Mouse (Mus musculus) embryonic facial prominence, embryonic 12.5 days (tissue): ENCODE data around the gene Map6. TPM values are rescaled to one million over a fixed set of nuclear protein-coding genes. Genes with fewer than 3 reads are reported as not detected.

Experiments
- ATAC-seq: fragments of 200-750 bp; cut with Nextera tagmentation; 2 replicates; pipeline ENCODE4 v1.8.0; 2017; ENCODE audit not compliant: insufficient number of reproducible peaks, insufficient read depth, low FRiP score, low TSS enrichment
- H3K27ac ChIP-seq: fragments of 300-500 bp; sonication (generic); 2 replicates; pipeline ENCODE4 v1.5.1; 2016; ENCODE audit warnings: mild to moderate bottlenecking
- H3K27me3 ChIP-seq: fragments of 300-500 bp; sonication (generic); 2 replicates; pipeline ENCODE4 v1.6.1; 2016; ENCODE audit warnings: mild to moderate bottlenecking, moderate library complexity
- H3K36me3 ChIP-seq: fragments of 300-500 bp; sonication (generic); 2 replicates; pipeline ENCODE4 v1.6.1; 2016; ENCODE audit warnings: mild to moderate bottlenecking
- H3K4me1 ChIP-seq: fragments of 300-500 bp; sonication (generic); 2 replicates; pipeline ENCODE4 v1.6.1; 2016
- H3K4me2 ChIP-seq: fragments of 300-500 bp; sonication (generic); replicated peaks from 2 replicates; pipeline ENCODE4 v1.6.1; 2016; ENCODE audit warnings: mild to moderate bottlenecking, moderate library complexity
- H3K4me3 ChIP-seq: fragments of 300-500 bp; sonication (generic); 2 replicates; pipeline ENCODE4 v1.5.1; 2016; ENCODE audit warnings: mild to moderate bottlenecking
- H3K9ac ChIP-seq: fragments of 300-500 bp; sonication (generic); 2 replicates; pipeline ENCODE4 v1.6.1; 2016; ENCODE audit warnings: mild to moderate bottlenecking, moderate library complexity
- H3K9me3 ChIP-seq: fragments of 300-500 bp; sonication (generic); 2 replicates; pipeline ENCODE4 v1.6.1; 2016; ENCODE audit warnings: mild to moderate bottlenecking, moderate library complexity
- WGBS: fragments of 180-500 bp; shearing (Covaris S2); methylation state at CpG from one replicate; pipeline ENCODE4 v1.1.7; 2016; 5-methylcytosine and 5-hydroxymethylcytosine counted together
- polyA plus RNA-seq: library from polyadenylated mRNA; unstranded; fragments of >200 nt; fragmentation: Nextera tagmentation; extraction: Ambion mirVana; gene quantifications from 2 replicates; pipeline ENCODE4 v1.2.1, GENCODE M21; 2016

The Map6 gene
- 12.6 and 13.0 TPM in 2 replicates for polyA plus RNA-seq

DNA sequence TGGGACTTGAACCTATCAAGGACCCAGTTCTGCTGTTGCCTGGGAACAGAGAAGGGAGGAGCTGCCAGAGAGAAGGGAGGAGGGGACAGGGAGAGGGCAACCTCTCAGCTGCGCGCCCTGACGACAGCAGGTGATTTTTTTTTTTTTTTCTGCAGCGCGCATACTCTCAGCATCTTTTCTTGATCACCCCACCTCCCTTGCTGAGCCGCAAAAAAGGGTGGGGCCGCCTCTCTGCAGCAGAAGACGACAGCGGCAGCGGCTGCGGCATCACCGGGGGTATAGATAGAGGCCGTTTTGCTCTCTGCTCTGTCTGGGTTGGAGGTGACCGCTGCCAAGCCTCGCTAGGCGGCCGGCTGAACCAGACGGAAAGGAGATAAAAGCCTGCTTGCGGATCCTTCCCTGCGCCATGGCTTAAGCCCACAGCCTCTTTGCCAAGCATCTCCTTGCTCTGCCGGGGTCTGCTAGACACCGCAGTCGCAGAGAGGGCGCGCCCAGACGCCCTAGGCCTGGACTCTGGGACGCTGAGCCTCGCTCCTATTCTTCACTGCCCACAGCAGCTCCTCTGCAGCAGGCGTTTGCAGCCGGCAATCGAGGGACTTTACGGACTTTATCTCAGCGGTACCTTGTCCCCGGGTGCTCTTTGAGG, at the start of gene Map6:
Gene Map6, plus strand, starts transcription at position 197 of the 646 bp plus-strand sequence.
- Histone ChIP-seq H3K4me3 (peak within 1 kb of the TSS; percentile 53), H3K36me3 (no peaks in the 10 kb centered on the region), H3K4me1 (peaks cover 22% of the 10 kb centered on the region), H3K27me3 (peaks cover 67% of the 10 kb centered on the region), H3K9me3 (no peaks in the 10 kb centered on the region), H3K27ac (peak within 1 kb of the TSS; percentile 67), H3K4me2 (peak within 1 kb of the TSS; percentile 82), H3K9ac (peak within 1 kb of the TSS; percentile 41)
- 1% methylated on average over 34 of the region's 34 CpGs for WGBS
- 0 out of 2 replicates have a peak, but pooled peaks have one; percentile 8 for ATAC-seq

DNA sequence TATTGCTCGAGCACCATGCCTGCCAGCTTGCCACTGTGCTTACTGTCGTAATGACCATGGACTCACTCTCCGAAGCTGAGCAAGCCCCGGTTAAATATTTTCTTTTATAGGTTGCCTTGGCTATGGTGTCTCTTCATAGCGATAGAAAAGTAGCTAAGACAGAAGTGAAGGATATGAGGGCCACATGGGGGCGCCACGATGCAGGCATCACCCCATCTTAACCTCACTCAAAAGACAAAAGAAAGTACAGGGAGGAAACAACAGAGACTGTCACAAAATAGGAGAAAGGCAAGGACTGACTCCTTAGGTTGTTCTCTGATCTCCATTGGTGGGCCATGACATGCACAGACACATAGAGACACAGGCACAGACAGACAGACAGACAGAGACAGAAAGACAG, 43.0 kb upstream of the Map6 start:
- no peak overlapping the region for H3K27ac ChIP-seq
- H3K36me3 ChIP-seq: no peaks in the 10 kb centered on the region
- H3K9me3 ChIP-seq: no peaks in the 10 kb centered on the region
- no peak overlapping the region for H3K4me2 ChIP-seq
- WGBS: 67% methylated on average over 7 of the region's 7 CpGs
- H3K4me1 ChIP-seq: no peaks in the 10 kb centered on the region
- no peak overlapping the region for H3K9ac ChIP-seq
- ATAC-seq: no peak
- no peaks in the 10 kb centered on the region for H3K27me3 ChIP-seq
- H3K4me3 ChIP-seq: no peak overlapping the region

DNA sequence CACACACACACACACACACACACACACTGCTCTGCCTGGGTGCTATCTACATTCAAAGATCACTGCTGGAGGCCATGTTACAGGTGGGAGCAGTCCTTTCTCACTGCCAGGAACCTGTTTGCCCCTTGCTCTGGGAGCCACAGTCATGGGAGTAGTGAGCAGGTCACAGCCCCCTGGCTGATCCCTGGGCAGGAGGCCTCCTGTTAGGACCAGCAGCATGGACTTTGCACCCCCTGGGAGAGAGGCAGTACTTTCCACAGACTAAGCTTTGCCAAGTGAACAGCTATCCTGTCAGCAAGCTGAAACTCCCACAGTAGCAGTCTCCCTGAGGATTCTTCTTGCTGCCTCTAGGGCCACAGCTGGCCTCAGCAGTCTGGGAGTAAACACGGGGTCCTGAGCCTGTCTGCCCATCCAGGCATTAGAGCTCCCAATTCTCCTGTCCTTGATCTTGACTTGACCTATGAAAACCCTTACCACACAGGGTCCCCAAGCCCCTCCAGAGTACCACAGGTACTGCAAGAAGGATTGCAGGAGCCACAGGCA, 42.5 kb upstream of the Map6 start:
- 63% methylated on average over 1 of the region's 1 CpGs for WGBS
- Histone ChIP-seq H3K4me3 (no peak overlapping the region), H3K9me3 (no peaks in the 10 kb centered on the region), H3K4me1 (no peaks in the 10 kb centered on the region), H3K4me2 (no peak overlapping the region), H3K9ac (no peak overlapping the region), H3K36me3 (no peaks in the 10 kb centered on the region), H3K27me3 (no peaks in the 10 kb centered on the region), H3K27ac (no peak overlapping the region)
- no peak for ATAC-seq

DNA sequence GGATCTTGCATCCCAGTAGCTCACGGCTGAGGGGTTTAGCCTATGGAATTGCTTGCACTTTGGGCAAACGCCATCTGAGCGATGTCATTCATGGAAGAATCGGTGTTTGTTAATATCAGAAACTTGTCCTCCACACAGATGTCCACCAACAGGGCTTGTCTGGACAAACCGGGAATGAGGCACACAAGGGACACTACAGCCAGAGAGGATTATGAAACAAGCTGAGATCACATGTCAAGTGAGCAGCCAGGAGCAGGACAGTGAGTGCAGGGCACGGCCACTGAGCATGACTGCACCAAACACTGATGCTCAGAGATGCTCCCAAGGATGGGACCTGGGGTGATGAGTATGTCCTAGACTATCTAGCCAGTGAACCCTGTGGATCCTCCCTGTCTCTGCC, 41.8 kb upstream of the Map6 start:
- Histone ChIP-seq H3K27ac (no peak overlapping the region), H3K9me3 (no peaks in the 10 kb centered on the region), H3K4me2 (no peak overlapping the region), H3K4me3 (no peak overlapping the region), H3K9ac (no peak overlapping the region), H3K4me1 (no peaks in the 10 kb centered on the region), H3K27me3 (no peaks in the 10 kb centered on the region), H3K36me3 (no peaks in the 10 kb centered on the region)
- ATAC-seq: no peak
- WGBS: 78% methylated on average over 6 of the region's 6 CpGs

DNA sequence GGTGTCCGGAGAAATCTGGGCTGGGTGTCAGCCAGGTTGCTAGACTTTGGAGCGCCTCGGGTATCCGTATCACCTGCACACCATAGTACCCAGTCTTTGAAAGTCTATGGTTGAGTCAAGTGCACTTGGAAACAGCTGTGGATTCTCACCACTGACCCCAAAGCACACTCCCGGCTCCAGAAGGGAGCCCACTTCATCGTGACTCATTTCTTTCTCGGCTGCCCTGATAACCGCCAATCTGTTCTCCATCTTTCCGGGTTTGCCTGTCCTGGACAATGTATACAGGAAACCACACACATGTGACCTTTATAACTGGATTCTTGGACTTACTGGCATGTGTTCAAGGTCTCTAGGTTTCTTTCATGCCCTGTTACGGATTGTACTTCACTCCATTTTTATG, 40.6 kb upstream of the Map6 start:
- Histone ChIP-seq H3K4me1 (no peaks in the 10 kb centered on the region), H3K27me3 (no peaks in the 10 kb centered on the region), H3K9ac (no peak overlapping the region), H3K27ac (no peak overlapping the region), H3K4me2 (no peak overlapping the region), H3K36me3 (no peaks in the 10 kb centered on the region), H3K4me3 (no peak overlapping the region), H3K9me3 (no peaks in the 10 kb centered on the region)
- 90% methylated on average over 10 of the region's 10 CpGs for WGBS
- no peak for ATAC-seq

DNA sequence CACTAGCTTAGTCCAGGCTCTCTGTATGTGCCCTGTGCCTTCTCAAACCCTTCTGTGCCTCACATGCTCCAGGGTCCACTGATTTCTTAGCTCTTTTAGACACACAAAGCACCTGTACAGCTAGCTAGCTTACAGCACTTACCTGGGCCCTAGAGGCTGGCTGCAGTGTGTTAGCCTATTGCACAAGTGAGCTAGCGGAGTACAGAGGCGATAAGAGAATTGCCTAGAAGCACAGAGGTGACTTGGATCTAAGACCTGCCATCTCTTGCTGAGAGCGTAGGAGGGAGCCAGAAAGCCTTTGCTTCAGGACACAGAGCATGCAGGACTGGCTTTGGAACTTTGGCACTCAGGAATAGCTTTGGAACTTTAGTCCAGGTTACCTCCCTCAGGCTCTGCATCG, 40.0 kb upstream of the Map6 start:
- no peaks in the 10 kb centered on the region for H3K36me3 ChIP-seq
- no peak for ATAC-seq
- H3K9ac ChIP-seq: no peak overlapping the region
- WGBS: 92% methylated on average over 4 of the region's 4 CpGs
- H3K4me3 ChIP-seq: no peak overlapping the region
- no peaks in the 10 kb centered on the region for H3K4me1 ChIP-seq
- no peaks in the 10 kb centered on the region for H3K9me3 ChIP-seq
- no peaks in the 10 kb centered on the region for H3K27me3 ChIP-seq
- no peak overlapping the region for H3K27ac ChIP-seq
- H3K4me2 ChIP-seq: no peak overlapping the region

DNA sequence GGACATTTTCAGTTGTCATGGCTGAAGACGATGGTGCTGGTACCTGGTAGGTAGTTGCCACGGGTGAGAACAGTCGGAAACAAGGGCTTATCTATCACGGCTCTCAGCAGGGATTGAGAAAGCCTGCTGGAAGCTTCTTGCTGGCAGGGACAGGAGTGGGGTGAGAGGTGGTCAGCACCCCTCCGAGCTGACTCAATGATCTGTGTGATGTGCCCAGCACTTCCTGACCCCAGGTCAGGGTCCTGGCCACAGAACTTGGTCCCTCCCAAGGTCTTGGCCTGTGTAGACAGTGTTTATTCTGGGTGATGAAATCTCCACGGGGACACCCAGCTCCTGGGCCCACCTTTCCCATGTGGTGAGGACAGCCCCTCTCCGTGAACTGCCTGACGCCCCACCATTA, 38.4 kb upstream of the Map6 start:
- Histone ChIP-seq H3K4me3 (no peak overlapping the region), H3K36me3 (no peaks in the 10 kb centered on the region), H3K9ac (no peak overlapping the region), H3K9me3 (no peaks in the 10 kb centered on the region), H3K27ac (no peak overlapping the region), H3K4me1 (no peaks in the 10 kb centered on the region), H3K4me2 (no peak overlapping the region), H3K27me3 (no peaks in the 10 kb centered on the region)
- ATAC-seq: no peak
- whole genome bisulfite sequencing: 80% methylated on average over 8 of the region's 8 CpGs

DNA sequence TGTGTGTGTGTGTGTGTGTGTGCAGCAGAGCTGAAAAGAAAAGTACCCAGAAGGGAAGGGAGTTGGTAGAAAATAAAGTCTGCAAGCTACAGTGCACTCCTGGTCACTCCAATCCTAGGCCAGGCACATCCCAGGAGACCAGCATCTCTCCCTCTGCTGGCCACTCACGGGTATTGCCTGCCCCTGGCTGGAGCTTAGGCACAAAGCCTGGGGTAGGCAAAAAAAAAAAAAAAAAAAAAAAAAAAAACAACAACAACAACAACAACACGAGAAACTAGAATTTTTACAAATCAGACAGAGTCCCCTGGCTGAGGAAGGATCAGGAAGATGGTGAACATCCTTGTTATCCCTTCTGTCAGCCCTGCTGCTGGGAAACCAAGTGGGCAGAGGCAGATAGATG, 37.8 kb upstream of the Map6 start:
- H3K27ac ChIP-seq: no peak overlapping the region

DNA sequence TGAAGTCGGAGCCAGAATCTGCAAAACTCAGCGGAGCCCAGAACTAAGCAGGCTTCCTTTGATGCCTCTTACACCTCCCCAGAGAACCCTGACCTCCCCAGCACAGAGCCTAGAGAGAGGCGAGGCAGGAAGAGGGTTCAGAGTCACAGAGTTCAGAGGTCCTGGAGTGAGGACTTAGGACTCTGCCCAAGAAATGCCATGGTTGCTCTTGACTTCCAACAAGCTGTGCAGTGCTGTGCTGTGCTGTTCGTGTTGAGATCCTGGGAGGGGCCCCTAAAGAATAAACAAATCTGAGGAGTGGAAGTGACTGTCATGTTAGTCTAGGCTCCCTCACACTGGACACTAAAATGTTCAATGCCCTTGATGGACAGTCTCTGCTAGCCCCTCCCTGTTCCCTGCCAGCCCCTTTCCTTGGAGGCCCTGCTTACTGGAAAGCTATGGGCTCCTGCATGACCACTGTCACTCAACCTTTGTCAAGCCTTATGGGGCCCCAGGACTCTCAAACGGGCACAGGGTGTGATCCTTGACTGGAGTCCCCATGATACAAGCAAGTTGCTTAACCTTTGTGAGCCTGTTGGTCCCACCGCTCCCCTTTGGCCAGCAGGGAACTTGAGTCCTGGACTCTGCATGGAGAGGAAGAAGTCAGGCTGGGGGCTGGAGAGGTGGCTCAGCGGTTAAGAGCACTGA, 37.0 kb upstream of the Map6 start:
- Histone ChIP-seq H3K4me3 (no peak overlapping the region), H3K36me3 (no peaks in the 10 kb centered on the region), H3K9ac (no peak overlapping the region), H3K27me3 (no peaks in the 10 kb centered on the region), H3K9me3 (no peaks in the 10 kb centered on the region), H3K4me1 (peaks cover 2% of the 10 kb centered on the region; the same call in 1 of the 2 replicates), H3K4me2 (no peak overlapping the region), H3K27ac (no peak overlapping the region)
- 73% methylated on average over 7 of the region's 7 CpGs for whole genome bisulfite sequencing
- no peak for ATAC-seq

More for the DNA sequence above, 37.8 kb upstream of the Map6 start:
- no peak overlapping the region for H3K4me2 ChIP-seq
- H3K9me3 ChIP-seq: no peaks in the 10 kb centered on the region
- no peak overlapping the region for H3K4me3 ChIP-seq
- 10% methylated on average over 2 of the region's 2 CpGs for WGBS
- no peaks in the 10 kb centered on the region; the same call in 1 of the 2 replicates for H3K4me1 ChIP-seq
- no peak for ATAC-seq
- no peak overlapping the region for H3K9ac ChIP-seq
- H3K27me3 ChIP-seq: no peaks in the 10 kb centered on the region
- no peaks in the 10 kb centered on the region for H3K36me3 ChIP-seq

DNA sequence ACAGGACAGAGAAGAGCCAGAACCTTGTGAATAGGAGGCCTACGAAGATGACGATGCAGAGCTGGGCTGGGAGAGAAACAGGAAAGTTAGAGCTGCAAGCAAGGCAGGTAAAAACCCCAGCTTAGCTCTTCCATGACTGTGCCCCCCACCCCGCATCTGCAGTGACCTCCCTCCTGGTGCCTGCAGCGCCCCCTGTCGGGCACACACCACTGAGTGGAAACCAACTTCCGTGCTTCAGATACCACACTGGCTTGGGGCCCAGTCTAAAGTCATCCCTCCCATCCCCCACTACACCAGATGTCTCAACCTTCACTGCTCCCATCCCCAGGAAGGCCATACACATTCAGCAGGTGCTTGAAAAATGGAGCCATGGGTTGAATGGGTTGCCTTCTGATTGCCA, 34.7 kb upstream of the Map6 start:
- H3K36me3 ChIP-seq: no peaks in the 10 kb centered on the region
- 71% methylated on average over 6 of the region's 6 CpGs for WGBS
- no peak for ATAC-seq

DNA sequence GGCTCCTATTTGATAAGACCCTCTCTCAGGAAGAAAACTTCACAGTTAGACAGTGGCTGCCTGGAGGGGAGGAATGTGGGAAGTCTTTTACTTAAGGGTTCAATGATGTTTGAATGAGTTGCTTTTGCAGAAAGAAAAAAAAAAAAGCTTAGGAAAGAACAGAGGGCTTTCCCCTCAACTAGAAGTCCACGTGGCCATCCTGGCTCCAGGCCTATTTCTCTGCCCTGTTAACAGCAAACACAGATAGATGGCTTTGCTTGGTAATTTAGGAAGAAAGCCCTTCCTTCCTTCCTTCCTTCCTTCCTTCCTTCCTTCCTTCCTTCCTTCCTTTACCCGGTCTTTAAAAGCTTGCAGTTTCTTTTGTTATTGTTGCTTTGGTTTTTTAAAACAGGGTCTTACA, 32.3 kb upstream of the Map6 start:
- Histone ChIP-seq H3K36me3 (no peaks in the 10 kb centered on the region), H3K27me3 (peaks cover 19% of the 10 kb centered on the region; the same call in 1 of the 2 replicates), H3K27ac (no peak overlapping the region), H3K4me2 (no peak overlapping the region), H3K9ac (no peak overlapping the region), H3K4me3 (no peak overlapping the region), H3K9me3 (no peaks in the 10 kb centered on the region), H3K4me1 (peaks cover 37% of the 10 kb centered on the region)
- no peak for ATAC-seq
- WGBS: 36% methylated on average over 2 of the region's 2 CpGs

More for the DNA sequence above, 34.7 kb upstream of the Map6 start:
- Histone ChIP-seq H3K9ac (no peak overlapping the region), H3K4me2 (no peak overlapping the region), H3K9me3 (no peaks in the 10 kb centered on the region), H3K27ac (no peak overlapping the region), H3K27me3 (peaks cover 5% of the 10 kb centered on the region; the same call in 1 of the 2 replicates), H3K4me1 (peaks cover 23% of the 10 kb centered on the region), H3K4me3 (no peak overlapping the region)

DNA sequence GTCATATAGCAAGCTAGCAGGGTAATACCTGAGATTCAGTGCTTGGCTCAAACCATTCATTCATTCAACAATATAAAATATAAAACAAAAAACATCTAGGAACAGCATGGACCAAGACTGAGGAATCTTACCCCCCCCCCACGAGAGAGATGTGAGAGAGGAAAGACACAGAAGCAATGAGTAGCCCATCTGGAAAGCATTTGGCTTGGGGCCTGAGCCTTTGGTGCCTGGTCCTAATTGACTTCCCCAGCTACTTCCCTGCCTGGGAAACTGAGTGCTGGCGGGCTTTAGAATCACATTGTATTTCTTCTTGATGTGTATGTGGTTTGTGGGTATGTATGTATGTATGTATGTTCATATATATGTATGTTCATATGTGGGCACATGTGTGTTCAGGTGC, 31.6 kb upstream of the Map6 start:
- Histone ChIP-seq H3K9me3 (no peaks in the 10 kb centered on the region), H3K4me3 (no peak overlapping the region), H3K9ac (no peak overlapping the region), H3K27me3 (peaks cover 19% of the 10 kb centered on the region; the same call in 1 of the 2 replicates), H3K4me1 (peaks cover 37% of the 10 kb centered on the region), H3K4me2 (no peak overlapping the region), H3K27ac (peak overlapping the region; percentile 63; the same call in 1 of the 2 replicates), H3K36me3 (no peaks in the 10 kb centered on the region)
- no peak for ATAC-seq
- 23% methylated on average over 2 of the region's 2 CpGs for WGBS
